In genomic region chr6:120938763-120939450, GRCm38 (mm10) we compare ENCODE assay signal across 21 mouse cellular contexts.
"Had no signal": no experiment of that assay in that cellular context is flagged by ENCODE, and none has a peak within 500 bp of the region (broad histone marks: within the 10 kb centered on the region; RNA-seq: fewer than 3 reads in every experiment).

No protein-coding gene starts in this region.

- H3K9me3 ChIP-seq: heart, embryonic 10.5 days; heart, embryonic 12.5 days; hindbrain, embryonic 10.5 days; hindbrain, embryonic 12.5 days; intestine, embryonic 15.5 days; limb, embryonic 10.5 days; limb, embryonic 12.5 days had no signal

- H3K9ac ChIP-seq: heart, embryonic 12.5 days; hindbrain, embryonic 12.5 days; hindbrain, embryonic 14.5 days; intestine, embryonic 15.5 days; limb, embryonic 12.5 days had no signal

- H3K4me2 ChIP-seq: heart, embryonic 12.5 days; hindbrain, embryonic 12.5 days; hindbrain, embryonic 14.5 days; intestine, embryonic 15.5 days; limb, embryonic 12.5 days had no signal

- H3K4me3 ChIP-seq: gastrocnemius, adult 2 months; heart, embryonic 10.5 days; heart, embryonic 12.5 days; hindbrain, embryonic 10.5 days; hindbrain, embryonic 12.5 days; intestine, embryonic 15.5 days; left cerebral cortex, adult 2 months; limb, embryonic 10.5 days; limb, embryonic 12.5 days had no signal

- H3K4me1 ChIP-seq: intestine, embryonic 15.5 days; limb, embryonic 12.5 days had no signal

- H3K27me3 ChIP-seq: heart, embryonic 12.5 days; hindbrain, embryonic 12.5 days; intestine, embryonic 15.5 days; limb, embryonic 12.5 days had no signal

- DNase-seq: gastrocnemius, postnatal 10 days; gastrocnemius, postnatal 25 days; heart, adult 18-20 months; heart, postnatal 10 days; heart, postnatal 4 days; kidney, adult 18-20 months; kidney, adult 8-10 months; kidney, postnatal 10 days; kidney, postnatal 25 days; kidney, postnatal 4 days; layer of hippocampus, adult 9-11 months had no signal

- H3K27ac ChIP-seq: gastrocnemius, adult 2 months; heart, embryonic 10.5 days; hindbrain, embryonic 10.5 days; hindbrain, embryonic 12.5 days; hindbrain, embryonic 14.5 days; intestine, embryonic 15.5 days; left cerebral cortex, adult 2 months; limb, embryonic 10.5 days; limb, embryonic 12.5 days had no signal

- H3K36me3 ChIP-seq: intestine, embryonic 15.5 days had no signal
